ENCODE assay signal across 24 mouse cellular contexts in the genomic region with DNA sequence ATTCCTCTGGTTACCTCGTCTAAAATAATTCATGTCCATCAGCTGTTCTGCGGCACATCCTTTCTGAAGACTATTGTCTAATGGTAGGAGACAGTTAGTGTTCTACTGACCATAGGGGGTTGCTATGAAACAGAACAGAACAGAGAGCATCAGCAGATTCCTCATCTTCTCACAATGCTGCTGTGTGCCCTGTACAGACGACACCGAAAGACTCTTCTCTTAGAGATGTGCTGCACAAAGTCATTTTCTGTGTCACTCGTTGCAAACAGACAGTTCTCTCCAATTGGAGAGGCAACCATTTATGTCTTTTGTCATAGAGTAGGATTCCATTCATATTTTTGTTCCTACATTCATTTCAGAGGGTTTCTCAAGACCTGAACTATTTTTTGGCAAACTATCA. TPM values are rescaled to one million over a fixed set of nuclear protein-coding genes. Genes with fewer than 3 reads are reported as not detected.
DNase-seq lines count a peak whose midpoint lies in the region; ATAC-seq and TF ChIP-seq lines count a peak whose summit lies in the region.
"Had no signal": no experiment of that assay in that cellular context is flagged by ENCODE, and none has a peak within 500 bp of the region (broad histone marks: within the 10 kb centered on the region; RNA-seq: fewer than 3 reads in every experiment).

A gene (minus strand): TSS at position 101 of the 400 bp plus-strand sequence.

- no peak for TF ChIP-seq CTCF in testis, adult 2 months (IDR thresholded peaks at IDR 0.05; ENCODE audit: control insufficient read depth, insufficient read depth, insufficient replicate concordance, low read depth, low read length)

- TF ChIP-seq POLR2A in testis, adult 2 months (IDR thresholded peaks at IDR 0.05; ENCODE audit: control insufficient read depth, low read depth, low read length) = no peak

- no peaks in the 10 kb centered on the region for H3K27me3 ChIP-seq in hindbrain, embryonic 10.5 days (ENCODE audit: insufficient read depth, poor library complexity, severe bottlenecking)
- H3K27me3 ChIP-seq in hindbrain, embryonic 16.5 days (replicated peaks; ENCODE audit: control insufficient read depth, insufficient read depth, low read length) = no peaks in the 10 kb centered on the region
- no peaks in the 10 kb centered on the region for H3K27me3 ChIP-seq in testis, adult 2 months (ENCODE audit: control insufficient read depth, insufficient read depth, low read length)
- H3K27me3 ChIP-seq in limb, embryonic 10.5 days (ENCODE audit: low read depth, poor library complexity, severe bottlenecking) = no peaks in the 10 kb centered on the region
- H3K27me3 ChIP-seq: hindbrain, embryonic 12.5 days; neural tube, embryonic 13.5 days had no signal

- no peak within 1 kb of the TSS for H3K9ac ChIP-seq in hindbrain, embryonic 16.5 days (ENCODE audit: low read depth, low read length)
- H3K9ac ChIP-seq: hindbrain, embryonic 12.5 days; neural tube, embryonic 13.5 days had no signal

- peaks cover 38% of the 10 kb centered on the region for H3K4me1 ChIP-seq in hindbrain, embryonic 10.5 days (replicated peaks)
- peaks cover 21% of the 10 kb centered on the region for H3K4me1 ChIP-seq in hindbrain, embryonic 16.5 days (ENCODE audit: control insufficient read depth, insufficient read depth, low read depth, low read length)
- no peaks in the 10 kb centered on the region for H3K4me1 ChIP-seq in testis, adult 2 months (ENCODE audit: control insufficient read depth, insufficient read depth, low read length)
- H3K4me1 ChIP-seq in limb, embryonic 10.5 days = peaks cover 26% of the 10 kb centered on the region
- H3K4me1 ChIP-seq: megakaryocyte, embryonic 14.5 days had no signal

- no peak within 1 kb of the TSS for H3K4me3 ChIP-seq in hindbrain, embryonic 10.5 days
- no peak within 1 kb of the TSS for H3K4me3 ChIP-seq in hindbrain, embryonic 16.5 days (ENCODE audit: low read length)
- peak within 1 kb of the TSS; percentile 68 for H3K4me3 ChIP-seq in testis, adult 2 months (ENCODE audit: control insufficient read depth, low read depth, low read length)
- H3K4me3 ChIP-seq in limb, embryonic 10.5 days = no peak within 1 kb of the TSS
- H3K4me3 ChIP-seq: gastrocnemius, adult 2 months; hindbrain, embryonic 12.5 days; megakaryocyte, embryonic 14.5 days; neural tube, embryonic 13.5 days had no signal

- no peaks in the 10 kb centered on the region for H3K9me3 ChIP-seq in hindbrain, embryonic 10.5 days
- H3K9me3 ChIP-seq in hindbrain, embryonic 16.5 days (ENCODE audit: control insufficient read depth, low read length) = no peaks in the 10 kb centered on the region
- H3K9me3 ChIP-seq in limb, embryonic 10.5 days (replicated peaks) = no peaks in the 10 kb centered on the region
- H3K9me3 ChIP-seq: hindbrain, embryonic 12.5 days; neural tube, embryonic 13.5 days had no signal

- H3K27ac ChIP-seq in hindbrain, embryonic 10.5 days = peak within 1 kb of the TSS; percentile 6; the same call in 1 of the 2 replicates
- no peak within 1 kb of the TSS for H3K27ac ChIP-seq in hindbrain, embryonic 16.5 days (ENCODE audit: low read depth, low read length)
- no peak within 1 kb of the TSS for H3K27ac ChIP-seq in testis, adult 2 months (ENCODE audit: control insufficient read depth, insufficient read depth, low read depth, low read length)
- H3K27ac ChIP-seq in limb, embryonic 10.5 days = peak within 1 kb of the TSS; percentile 68
- H3K27ac ChIP-seq: gastrocnemius, adult 2 months; hindbrain, embryonic 12.5 days; neural tube, embryonic 13.5 days had no signal

- DNase-seq in hindbrain, embryonic 10.5 days (ENCODE audit: low spot score) = no peak
- DNase-seq in testis, postnatal 10 days (ENCODE audit: low spot score) = no peak
- no peak for DNase-seq in limb, embryonic 10.5 days (ENCODE audit: low spot score)
- DNase-seq in thymus, postnatal 4 days = no peak
- DNase-seq in thymus, postnatal 10 days (ENCODE audit: low spot score in 2 of 2) = no peak
- DNase-seq: adrenal gland, postnatal 36 days; B cell, adult 2 months; cerebellum, adult 18-20 months; cerebellum, postnatal 25 days; gastrocnemius, adult 2 months; heart, postnatal 10 days; kidney, adult 9 months; lung, adult 18-20 months; right cerebral cortex, adult 18-20 months had no signal

- WGBS in hindbrain, embryonic 10.5 days = 71% methylated on average over 5 of the region's 5 CpGs
- WGBS in hindbrain, embryonic 16.5 days = 48% methylated on average over 5 of the region's 5 CpGs
- WGBS in limb, embryonic 10.5 days = 88% methylated on average over 5 of the region's 5 CpGs

- H3K36me3 ChIP-seq in hindbrain, embryonic 10.5 days = no peaks in the 10 kb centered on the region
- no peaks in the 10 kb centered on the region for H3K36me3 ChIP-seq in hindbrain, embryonic 16.5 days (ENCODE audit: control insufficient read depth, insufficient read depth, low read length)
- no peaks in the 10 kb centered on the region for H3K36me3 ChIP-seq in testis, adult 2 months (ENCODE audit: control insufficient read depth, insufficient read depth, low read length)
- H3K36me3 ChIP-seq in limb, embryonic 10.5 days = no peaks in the 10 kb centered on the region
- H3K36me3 ChIP-seq: hindbrain, embryonic 12.5 days; neural tube, embryonic 13.5 days had no signal

- H3K4me2 ChIP-seq in hindbrain, embryonic 16.5 days (ENCODE audit: low read length) = no peak within 1 kb of the TSS
- H3K4me2 ChIP-seq: heart, embryonic 11.5 days; hindbrain, embryonic 12.5 days; liver, embryonic 11.5 days; neural tube, embryonic 13.5 days had no signal

- no peak for ATAC-seq in hindbrain, embryonic 16.5 days
- ATAC-seq: inflammation-experienced regulatory T-cells, adult 6 months had no signal

RNA-seq across cellular contexts. Expression of the gene that starts here (rescaled TPM):
- polyA plus RNA-seq in hindbrain, embryonic 10.5 days (2016; fragmentation: Nextera tagmentation; extraction: Ambion mirVana) = 0.14 and 0.41 TPM in 2 replicates
- polyA plus RNA-seq in hindbrain, embryonic 16.5 days (2015; fragmentation: Nextera tagmentation; extraction: Ambion mirVana) = 0.11 and 0.43 TPM in 2 replicates
- 5.0 and 5.3 TPM in 2 replicates for polyA plus RNA-seq in testis, adult 2 months (2012; rRNA removed)
- polyA plus RNA-seq in limb, embryonic 10.5 days (2016; fragmentation: Nextera tagmentation; extraction: Ambion mirVana) = 0.13 TPM in 1 of 2 replicates, not detected in the other
- polyA plus RNA-seq: heart, embryonic 11.5 days; large intestine, adult 2 months; liver, embryonic 11.5 days; small intestine, adult 2 months had no signal

Comparison
In these comparisons a context has a peak if more than half of its experiments do, and no peak if none do; other contexts are left out.
1. H3K27ac ChIP-seq: peak in hindbrain, embryonic 10.5 days (single experiment) and limb, embryonic 10.5 days (single experiment); none in hindbrain, embryonic 16.5 days (single experiment) and testis, adult 2 months (single experiment).